Mouse (Mus musculus) lung, postnatal 0 days (tissue): ENCODE measurements at regions not wholly inside any gene's neighbourhood (a gene's known extent, or its start where the extent isn't known, plus 50 kb on each side); places are given as distances from the start of the nearest gene placed in this dataset.

Experiments used
- CTCF ChIP-seq: IDR thresholded peaks from 2 replicates; pipeline ENCODE4 v1.5.1; 2016; ENCODE audit warnings: antibody characterized with exemption, mild to moderate bottlenecking
- EP300 ChIP-seq: IDR thresholded peaks from 2 replicates; pipeline ENCODE4 v1.6.1; 2016; ENCODE audit warnings: antibody characterized with exemption, mild to moderate bottlenecking, control low read depth

DNA sequence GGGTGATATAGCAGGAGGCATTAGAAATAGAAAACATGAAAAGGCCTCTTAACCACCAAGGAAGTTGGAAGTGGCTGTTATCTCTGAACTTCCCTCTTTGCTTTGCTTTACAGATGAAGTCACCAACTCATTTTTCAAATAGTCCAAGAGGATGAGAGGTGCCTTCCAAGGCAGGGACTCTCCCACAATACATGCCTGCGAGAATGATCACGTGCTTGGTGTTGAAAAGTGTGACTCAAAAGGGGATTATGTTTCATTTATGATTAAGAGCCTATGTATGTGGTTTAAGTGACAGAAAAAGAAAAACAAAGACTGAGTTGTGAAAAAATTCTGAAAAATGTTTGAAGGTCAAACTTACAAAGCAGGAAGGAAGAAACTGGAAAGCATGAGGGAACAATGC lies 114.0 kb downstream of the Fam84b start:
- no peak for TF ChIP-seq CTCF
- TF ChIP-seq EP300, result no peak
